Mouse (Mus musculus): ENCODE results near the gene Ect2.

The Ect2 gene

DNA sequence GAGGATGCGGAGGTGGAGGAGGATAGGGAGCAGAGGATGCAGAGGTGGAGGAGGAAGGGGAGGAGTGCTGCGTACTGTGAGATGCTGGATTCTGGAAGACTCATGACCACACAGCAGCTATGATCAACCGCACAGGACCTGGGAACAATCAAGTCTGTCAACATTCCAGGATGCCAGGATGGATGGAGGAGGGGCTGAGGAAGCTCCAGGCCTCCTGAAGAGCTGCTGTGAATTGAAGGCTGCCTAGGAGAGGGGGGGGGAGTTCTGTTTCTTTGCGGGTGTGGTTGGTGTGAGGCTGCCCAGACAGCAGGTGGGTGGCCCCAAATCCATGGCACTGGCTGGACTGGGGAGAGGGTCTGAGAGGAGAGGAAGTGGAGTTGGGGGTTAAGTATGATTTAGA, 5.2 kb upstream of the Ect2 start:
- no peak for DNase-seq (ENCODE audit: low read depth, low spot score)

DNA sequence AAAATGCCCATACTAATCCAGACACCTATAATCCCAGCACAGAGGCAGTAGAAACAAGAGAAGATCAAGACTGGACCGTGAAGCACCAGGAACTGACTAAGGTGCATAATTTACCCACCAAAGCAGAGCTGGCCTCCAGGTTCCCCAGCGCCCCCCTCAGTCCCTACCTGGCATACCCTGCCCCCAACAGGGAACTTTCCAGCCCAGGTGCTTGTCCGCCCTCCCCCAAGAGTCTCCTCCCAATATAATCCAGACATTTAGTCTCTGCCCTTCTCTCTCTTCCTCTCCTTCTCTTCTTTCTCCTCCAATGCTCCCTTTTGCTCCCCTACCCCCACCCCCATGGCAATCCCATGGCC, 2.9 kb upstream of the Ect2 start:
- DNase-seq (ENCODE audit: low read depth, low spot score): no peak

GRCm38 (mm10) chr3:27155856-27156593, 2.3 kb upstream of the Ect2 start:
- DNase-seq (ENCODE audit: low read depth, low spot score): no peak

DNA sequence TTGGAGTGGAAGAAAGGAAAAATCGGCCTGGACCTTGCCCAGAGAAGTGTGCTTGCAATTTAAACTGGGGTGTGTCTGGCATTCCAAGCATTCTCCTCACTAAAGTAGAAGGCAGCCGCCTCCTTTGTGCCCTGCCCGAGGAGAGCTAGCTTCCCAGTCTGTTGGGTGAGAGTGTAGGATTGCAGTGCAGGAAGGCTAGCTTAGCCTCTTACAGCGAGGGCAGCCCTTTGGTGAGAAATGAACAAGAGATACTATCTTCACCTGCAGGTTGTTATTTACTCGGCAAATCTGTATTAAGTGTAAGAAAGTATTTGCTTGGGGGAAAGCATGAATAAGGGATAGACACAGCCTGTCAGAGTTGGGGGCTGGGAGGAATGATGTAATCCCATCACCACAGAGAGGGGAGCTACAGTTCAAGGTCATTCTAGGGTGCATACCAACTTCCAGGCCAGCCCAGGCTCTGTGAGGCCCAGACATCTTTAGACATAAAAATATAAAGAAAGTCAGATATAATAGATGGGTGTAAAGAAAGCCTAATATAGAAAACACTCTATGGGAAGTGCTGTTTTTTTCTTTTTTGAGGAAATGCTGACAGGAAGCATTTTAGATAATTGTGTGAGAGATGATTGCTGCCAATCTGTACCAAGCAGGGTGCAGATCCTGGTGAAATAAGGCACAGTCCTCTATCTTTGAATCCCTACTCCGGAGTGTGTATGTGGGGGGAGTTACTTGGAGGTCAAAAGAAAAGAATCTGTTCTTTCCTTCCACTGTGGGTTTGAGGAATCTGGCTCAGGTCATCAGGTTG, 1.6 kb upstream of the Ect2 start:
- peak; percentile 78 for DNase-seq (ENCODE audit: low read depth, low spot score)

- no peak for DNase-seq (ENCODE audit: low read depth, low spot score)
These were observed 602 bp upstream of the Ect2 start for GRCm38 (mm10) chr3:27154280-27154679.

GRCm38 (mm10) chr3:27153191-27153671, 447 bp downstream of the Ect2 start:
- DNase-seq (ENCODE audit: low read depth, low spot score): no peak

GRCm38 (mm10) chr3:27145733-27146132, 7.9 kb downstream of the Ect2 start:
- DNase-seq (ENCODE audit: low read depth, low spot score): no peak

DNA sequence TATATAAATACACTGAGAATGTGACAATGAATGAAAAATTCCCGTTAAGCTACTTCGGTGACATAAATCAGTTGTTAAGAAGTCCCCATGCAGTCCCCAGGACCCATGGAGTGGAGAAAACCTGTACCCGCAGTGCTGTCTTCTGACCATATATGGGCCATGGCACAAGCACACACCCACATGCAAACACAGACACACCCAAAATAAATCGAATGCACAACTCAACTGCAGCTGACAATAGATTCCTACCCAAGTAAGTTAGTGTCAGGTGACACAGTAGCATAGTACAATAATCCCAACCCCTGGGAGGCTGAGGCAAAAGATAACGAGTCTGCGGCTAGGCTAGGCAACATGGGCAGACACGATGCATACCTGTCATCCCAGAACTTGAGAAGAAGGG, 10.1 kb downstream of the Ect2 start:
- no peak for DNase-seq (ENCODE audit: low read depth, low spot score)

DNA sequence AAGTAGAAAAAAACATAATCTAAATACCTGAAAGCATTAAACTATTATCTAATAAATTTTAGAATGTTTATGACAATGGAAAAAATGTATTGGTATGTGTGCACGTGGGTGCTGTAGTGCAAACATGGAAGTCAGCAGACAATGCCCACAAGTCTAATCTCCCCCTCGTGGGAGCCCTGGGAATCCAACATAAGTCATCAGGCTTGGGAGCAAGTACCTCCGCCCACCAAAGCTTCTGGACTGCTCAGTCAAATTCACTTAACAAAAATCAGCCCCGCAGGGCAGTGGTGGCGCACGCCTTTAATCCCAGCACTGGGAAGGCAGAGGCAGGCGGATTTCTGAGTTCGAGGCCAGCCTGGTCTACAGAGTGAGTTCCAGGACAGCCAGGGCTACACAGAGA, 13.6 kb downstream of the Ect2 start:
- DNase-seq (ENCODE audit: low read depth, low spot score): no peak

- DNase-seq (ENCODE audit: low read depth, low spot score): no peak
These were observed 31.7 kb downstream of the Ect2 start for GRCm38 (mm10) chr3:27121864-27122450.

DNA sequence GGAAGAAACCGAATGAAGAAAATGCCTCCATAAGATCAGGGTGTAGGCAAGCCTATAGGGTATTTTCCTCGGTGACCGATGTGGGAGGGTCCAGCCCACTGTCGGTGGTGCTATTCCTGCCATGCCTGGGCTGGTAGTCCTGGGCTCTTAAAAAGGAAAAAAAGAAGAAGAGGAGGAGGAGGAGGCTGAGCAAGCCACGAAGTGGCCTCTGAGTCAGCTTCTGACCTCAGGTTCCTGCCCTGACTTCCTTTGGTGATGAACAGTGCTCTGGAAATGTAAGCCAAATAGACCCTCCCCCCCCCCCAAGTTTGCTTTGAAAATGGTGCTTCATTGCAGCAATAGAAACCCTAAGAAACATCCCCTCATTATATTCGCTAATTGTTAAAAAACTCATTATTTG, 32.7 kb downstream of the Ect2 start:
- no peak for DNase-seq (ENCODE audit: low read depth, low spot score)

- no peak for DNase-seq (ENCODE audit: low read depth, low spot score)
These were observed 35.5 kb downstream of the Ect2 start for GRCm38 (mm10) chr3:27118227-27118626.

- DNase-seq (ENCODE audit: low read depth, low spot score): no peak
These were observed 42.8 kb downstream of the Ect2 start for GRCm38 (mm10) chr3:27110860-27111259.

- DNase-seq (ENCODE audit: low read depth, low spot score): no peak
These were observed 44.6 kb downstream of the Ect2 start for GRCm38 (mm10) chr3:27109109-27109508.

- DNase-seq (ENCODE audit: low read depth, low spot score): no peak
These were observed 46.5 kb downstream of the Ect2 start for GRCm38 (mm10) chr3:27107142-27107541.

DNA sequence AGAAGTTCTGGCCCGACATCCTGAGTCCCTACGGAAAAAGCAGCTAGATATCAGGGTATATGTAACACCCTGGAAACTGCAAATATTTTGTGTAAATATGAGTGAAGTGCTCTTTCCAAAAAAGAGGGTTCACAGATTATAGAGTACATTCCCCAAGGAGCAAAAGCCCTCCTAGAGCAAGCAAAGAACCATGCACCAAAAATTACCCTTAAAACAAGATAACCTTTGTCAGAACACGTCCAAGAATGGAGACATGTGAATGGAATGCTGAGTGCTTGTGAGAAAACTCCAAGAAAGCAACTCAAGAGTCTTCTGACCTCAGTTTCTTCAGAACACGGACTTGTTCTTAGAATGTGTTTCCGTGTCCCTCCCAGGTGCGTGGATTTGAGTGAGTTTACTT, 50.7 kb downstream of the Ect2 start:
- DNase-seq (ENCODE audit: low read depth, low spot score): no peak

GRCm38 (mm10) chr3:27098633-27099032, 55.0 kb downstream of the Ect2 start:
- no peak for DNase-seq (ENCODE audit: low read depth, low spot score)

DNA sequence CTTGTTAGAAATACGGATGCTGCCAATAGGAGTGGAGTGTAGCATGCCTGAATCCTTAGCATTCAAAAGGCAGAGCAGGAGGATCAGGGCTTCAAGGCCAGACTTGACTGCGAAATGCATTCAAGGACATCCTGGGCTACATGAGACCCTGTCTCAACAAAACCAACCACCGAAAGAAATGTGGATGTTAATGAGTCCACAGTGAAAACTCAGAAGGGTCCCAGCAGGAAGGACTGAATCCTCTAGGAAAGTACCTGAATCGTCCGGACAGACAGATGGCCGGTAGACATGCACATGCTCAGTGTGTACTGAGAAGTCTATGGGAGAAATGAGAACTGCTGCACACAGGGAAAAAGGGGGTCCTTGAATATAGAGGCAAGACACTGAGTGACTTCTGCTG, 67.5 kb downstream of the Ect2 start:
- no peak for DNase-seq (ENCODE audit: low read depth, low spot score)

DNA sequence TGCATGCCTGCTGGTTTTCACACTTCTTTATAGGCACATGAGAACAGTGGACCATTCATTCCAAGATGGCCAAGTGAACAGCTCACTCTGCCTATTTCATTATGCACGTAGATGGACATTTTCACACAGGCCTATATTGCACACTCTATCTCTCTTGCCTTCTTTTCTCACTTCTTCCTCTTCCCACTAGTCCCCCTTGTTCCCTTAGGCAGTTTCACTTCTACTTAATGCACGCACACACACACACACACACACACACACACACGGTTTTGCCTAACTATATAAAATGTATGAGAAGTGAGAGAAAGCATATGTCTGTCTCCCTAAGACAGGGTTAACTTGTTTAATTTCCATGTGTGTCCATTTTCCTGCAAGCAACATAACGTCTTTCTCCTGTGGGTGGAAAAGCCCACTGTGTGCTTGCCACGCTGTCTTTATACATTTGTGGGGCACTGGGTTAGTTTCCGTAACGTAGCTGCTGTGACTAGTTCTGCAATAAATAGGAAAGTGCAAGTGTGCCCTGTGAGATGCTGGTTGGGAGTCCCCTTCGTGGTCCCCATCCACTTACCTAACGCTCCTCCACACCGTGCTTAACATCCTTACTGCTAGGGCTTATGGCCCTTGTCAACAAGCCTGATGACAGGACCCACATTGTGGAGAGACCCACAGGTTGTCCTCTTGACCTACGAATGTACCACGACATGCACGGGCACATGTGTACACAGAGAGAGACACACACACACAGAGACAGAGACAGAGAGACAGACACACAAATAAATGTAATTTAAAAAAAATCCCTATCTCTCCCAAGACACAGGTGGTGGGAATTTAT, 72.2 kb downstream of the Ect2 start:
- no peak for DNase-seq (ENCODE audit: low read depth, low spot score)

DNA sequence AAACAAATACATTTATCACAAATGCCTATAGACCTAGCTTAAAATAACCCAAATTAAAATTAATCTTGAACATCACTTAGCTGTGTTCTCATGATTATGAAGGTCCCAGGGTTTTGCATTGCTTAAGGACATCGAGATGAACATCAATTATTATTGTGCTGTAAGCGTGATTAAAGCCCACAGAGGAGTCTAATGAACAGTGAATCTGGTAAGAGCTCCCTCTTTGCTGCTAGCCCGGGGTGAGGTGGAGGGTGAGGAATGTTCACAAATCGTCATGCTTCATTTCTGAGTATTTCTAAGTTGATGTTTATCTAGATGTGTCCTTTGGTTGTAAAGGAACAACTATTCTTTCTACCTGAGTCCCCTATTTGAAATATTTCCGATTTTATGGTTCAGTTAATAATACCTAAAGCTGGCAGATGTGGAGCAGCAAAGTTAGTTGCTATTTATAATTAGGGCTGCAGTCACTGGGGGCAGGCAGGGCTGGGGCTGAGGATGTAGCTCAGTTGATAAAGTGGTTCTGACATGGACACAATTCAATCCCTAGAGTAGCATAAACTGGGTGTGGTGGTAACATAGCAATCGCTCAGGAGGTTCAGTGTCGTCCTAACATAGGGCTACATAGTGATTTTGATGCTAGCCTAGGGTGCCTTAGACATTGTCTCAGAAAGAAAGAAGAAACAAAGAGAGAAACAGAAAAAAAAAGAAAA, 73.5 kb downstream of the Ect2 start:
- no peak for DNase-seq (ENCODE audit: low read depth, low spot score)

DNA sequence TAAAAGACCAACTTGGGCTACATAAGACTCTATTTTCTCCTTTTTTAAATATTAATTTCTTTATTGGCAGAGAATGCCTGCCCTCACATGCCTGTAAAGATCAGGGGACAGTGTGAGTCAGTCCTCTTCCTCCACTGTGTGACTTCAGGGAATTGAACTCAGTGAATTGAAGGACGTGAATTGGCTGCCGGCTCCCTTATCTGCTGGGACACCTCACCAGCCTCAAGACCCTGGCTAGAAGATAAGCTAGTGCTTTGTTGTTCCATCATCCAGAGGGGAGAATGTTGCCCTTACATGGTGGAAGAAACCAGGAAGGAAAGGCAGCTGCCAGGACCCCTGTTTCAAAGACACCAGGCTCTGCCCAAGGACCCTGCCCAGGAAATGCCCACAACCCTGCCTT, 79.8 kb downstream of the Ect2 start:
- no peak for DNase-seq (ENCODE audit: low read depth, low spot score)

All from WW6 (cell line).